Mouse (Mus musculus): ENCODE measurements around the gene Slc9b2.

DNA sequence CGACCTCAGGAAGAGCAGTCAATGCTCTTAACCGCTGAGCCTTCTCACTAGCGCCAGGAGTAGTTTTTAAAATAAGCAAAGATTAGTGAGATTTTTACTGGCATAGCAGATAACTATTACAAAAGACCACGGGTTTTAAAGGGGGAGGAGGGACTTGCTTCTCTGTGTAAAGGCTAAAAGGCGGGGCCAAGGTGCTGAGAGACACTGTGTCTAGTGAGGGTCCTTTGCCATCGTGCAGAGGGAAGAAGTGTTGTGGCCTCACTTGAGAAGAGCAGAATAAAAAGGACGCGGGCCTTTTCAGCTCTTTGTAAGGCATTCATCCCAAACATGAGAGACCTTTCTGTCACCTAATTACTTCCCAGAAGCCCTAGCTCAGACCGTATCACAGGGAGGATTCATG, 2.9 kb upstream of the Slc9b2 start:
- no peak for TF ChIP-seq POLR2A (IDR thresholded peaks at IDR 0.05; ENCODE audit: control insufficient read depth, low read depth, low read length)
- TF ChIP-seq CTCF (IDR thresholded peaks at IDR 0.05; ENCODE audit: control insufficient read depth, insufficient read depth, insufficient replicate concordance, low read depth, low read length): no peak
